Mouse (Mus musculus): ENCODE data around the gene Gm12695. TPM values are rescaled to one million over a fixed set of nuclear protein-coding genes. Genes with fewer than 3 reads are reported as not detected.

Gm12695 gene
- not detected in 2 replicates for polyA plus RNA-seq (2012; rRNA removed)

DNA sequence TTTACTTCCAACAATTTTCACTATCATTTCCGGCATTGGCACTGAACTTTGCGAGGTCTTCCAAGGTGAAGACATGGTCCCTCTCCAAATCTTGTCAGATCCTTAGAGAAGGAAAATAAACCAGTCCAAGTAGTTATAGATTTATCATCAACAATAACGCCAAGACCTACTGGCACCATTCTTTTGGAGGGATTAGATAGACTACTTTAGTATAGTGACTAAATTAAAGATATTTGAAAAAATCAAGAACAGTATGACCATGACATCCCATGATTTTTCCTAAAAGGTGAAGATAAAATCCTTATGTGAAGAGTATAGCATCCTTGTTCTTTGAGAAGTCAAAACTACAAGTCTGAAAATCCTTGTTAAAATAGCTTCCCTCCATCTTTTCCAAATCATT lies at the start of gene Gm12695:
Gene Gm12695 (minus strand): TSS at position 101 of the 400 bp plus-strand sequence.

Other genes with a start within 250 kb of the Gm12695 start
- 3.1 and 4.2 TPM in 2 replicates for gene Cyp2j6, start 231.5 kb downstream of the Gm12695 start, polyA plus RNA-seq (2012; rRNA removed)
- 2.5 and 2.7 TPM in 2 replicates for gene Cyp2j9, start 193.6 kb downstream of the Gm12695 start, polyA plus RNA-seq (2012; rRNA removed)
- gene Cyp2j5, start 121.0 kb downstream of the Gm12695 start, polyA plus RNA-seq (2012; rRNA removed), result not detected in 2 replicates

All from central nervous system, embryonic 14 days (tissue).